Mouse (Mus musculus) small intestine, adult 2 months (tissue): ENCODE data around the gene Kdm5a. TPM values are rescaled to one million over a fixed set of nuclear protein-coding genes. Genes with fewer than 3 reads are reported as not detected.

Source experiments
- H3K27ac ChIP-seq: fragments of 200-500 bp; 2 replicates; pipeline ENCODE4 v1.5.1; 2012; ENCODE audit warnings: low read depth, low read length, control low read depth, inconsistent platforms; ENCODE audit not compliant: insufficient read depth
- H3K27me3 ChIP-seq: fragments of 200-500 bp; 2 replicates; pipeline ENCODE4 v1.6.1; 2012; ENCODE audit warnings: mild to moderate bottlenecking, moderate library complexity, low read length, inconsistent platforms; ENCODE audit not compliant: control insufficient read depth, insufficient read depth
- H3K36me3 ChIP-seq: fragments of 200-500 bp; 2 replicates; pipeline ENCODE4 v1.6.1; 2012; ENCODE audit warnings: mild to moderate bottlenecking, low read length, control low read depth, inconsistent platforms; ENCODE audit not compliant: control insufficient read depth, insufficient read depth
- H3K4me1 ChIP-seq: fragments of 200-500 bp; 2 replicates; pipeline ENCODE4 v1.6.1; 2012; ENCODE audit warnings: low read length, inconsistent platforms, mixed read lengths; ENCODE audit not compliant: control insufficient read depth, insufficient read depth, insufficient read length
- H3K4me3 ChIP-seq: fragments of 200-500 bp; 2 replicates; pipeline ENCODE4 v1.5.1; 2012; ENCODE audit warnings: low read depth, mild to moderate bottlenecking, control low read depth, inconsistent platforms, low read length, moderate library complexity
- CTCF ChIP-seq: fragments of 200-500 bp; IDR thresholded peaks from 2 replicates; pipeline ENCODE4 v1.5.1; 2012; ENCODE audit warnings: low read depth, mild to moderate bottlenecking, control low read depth, inconsistent platforms, low read length, moderate library complexity, mixed read lengths; ENCODE audit not compliant: insufficient replicate concordance, insufficient read length; ENCODE audit errors: extremely low read depth
- POLR2A ChIP-seq: fragments of 200-500 bp; IDR thresholded peaks from 2 replicates; pipeline ENCODE4 v1.6.1; 2012; ENCODE audit warnings: low read depth, mild to moderate bottlenecking, control low read depth, inconsistent platforms, low read length, moderate library complexity
- WGBS: fragments of 180-500 bp; shearing (Covaris S2); methylation state at CpG from one replicate; pipeline ENCODE4 v1.1.7; 2018; 5-methylcytosine and 5-hydroxymethylcytosine counted together
- polyA plus RNA-seq: library from polyadenylated mRNA; depleted of rRNA; stranded (reverse); fragments of >200 nt; gene quantifications from 2 replicates; pipeline ENCODE4 v1.2.3, GENCODE M21; 2012

The Kdm5a gene
- polyA plus RNA-seq, 1 experiment = 1.1 TPM

GRCm38 (mm10) chr6:120472455-120473140 lies 108.7 kb downstream of the Kdm5a start:
- peaks cover 18% of the 10 kb centered on the region for H3K36me3 ChIP-seq
- no peak overlapping the region for H3K27ac ChIP-seq
- H3K27me3 ChIP-seq = no peaks in the 10 kb centered on the region
- WGBS = 78% methylated on average over 8 of the region's 8 CpGs
- TF ChIP-seq POLR2A (no peak), CTCF (no peak)
- H3K4me1 ChIP-seq = peaks cover 2% of the 10 kb centered on the region; the same call in 1 of the 2 replicates
- H3K4me3 ChIP-seq = no peak overlapping the region

DNA sequence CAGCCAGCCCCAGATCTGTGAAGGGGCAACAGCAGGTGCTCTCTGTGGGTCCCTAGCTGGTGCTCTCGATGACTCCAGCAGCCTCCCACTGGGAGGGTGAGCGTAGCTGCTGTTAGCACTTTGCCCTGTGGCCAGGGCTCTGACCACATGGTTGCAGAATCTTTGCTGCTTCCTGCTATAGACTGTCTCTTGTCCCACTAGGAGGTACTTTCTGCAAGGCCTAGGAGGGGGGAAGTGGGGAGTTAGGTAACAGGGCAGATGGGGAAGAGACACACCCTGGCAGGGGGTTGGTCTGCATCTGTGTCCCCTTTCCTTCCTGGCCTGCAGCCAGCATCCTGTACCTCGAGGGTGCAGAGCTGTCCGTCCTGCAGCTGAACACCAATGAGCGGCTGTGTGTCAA lies 109.5 kb downstream of the Kdm5a start:
- H3K36me3 ChIP-seq = peaks cover 25% of the 10 kb centered on the region
- TF ChIP-seq CTCF (no peak), POLR2A (no peak)
- peaks cover 2% of the 10 kb centered on the region; the same call in 1 of the 2 replicates for H3K4me1 ChIP-seq
- H3K4me3 ChIP-seq = no peak overlapping the region
- WGBS = 41% methylated on average over 5 of the region's 5 CpGs
- H3K27ac ChIP-seq = no peak overlapping the region
- no peaks in the 10 kb centered on the region for H3K27me3 ChIP-seq

- Histone ChIP-seq H3K36me3 (peaks cover 38% of the 10 kb centered on the region), H3K27me3 (no peaks in the 10 kb centered on the region), H3K4me1 (peaks cover 2% of the 10 kb centered on the region; the same call in 1 of the 2 replicates), H3K4me3 (no peak overlapping the region), H3K27ac (no peak overlapping the region)
- WGBS = 43% methylated on average over 8 of the region's 8 CpGs
- TF ChIP-seq POLR2A (no peak), CTCF (no peak)
Measured at GRCm38 (mm10) chr6:120475288-120475687, 111.4 kb downstream of the Kdm5a start.

DNA sequence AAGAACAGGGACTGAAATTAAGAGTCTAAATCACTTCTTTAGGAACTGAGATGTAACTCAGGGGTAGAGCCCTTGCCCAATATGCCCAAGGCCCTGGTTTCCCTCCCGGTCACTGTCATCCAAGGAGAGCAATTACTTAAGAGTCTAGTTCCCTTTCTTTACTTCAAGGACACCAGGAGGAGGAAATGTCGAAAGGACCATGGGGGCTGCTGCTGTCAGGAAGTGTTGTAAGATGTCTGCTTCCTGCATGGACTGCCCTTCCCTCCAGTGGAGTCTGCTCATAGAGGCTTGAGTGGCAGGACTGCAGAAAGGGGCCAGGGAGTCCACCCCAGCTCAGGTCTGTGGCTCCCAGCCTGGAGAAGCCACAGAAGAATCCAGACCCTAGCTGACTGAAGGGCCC lies 115.4 kb downstream of the Kdm5a start:
- TF ChIP-seq POLR2A (no peak), CTCF (no peak)
- 72% methylated on average over 2 of the region's 2 CpGs for WGBS
- H3K27me3 ChIP-seq = no peaks in the 10 kb centered on the region

DNA sequence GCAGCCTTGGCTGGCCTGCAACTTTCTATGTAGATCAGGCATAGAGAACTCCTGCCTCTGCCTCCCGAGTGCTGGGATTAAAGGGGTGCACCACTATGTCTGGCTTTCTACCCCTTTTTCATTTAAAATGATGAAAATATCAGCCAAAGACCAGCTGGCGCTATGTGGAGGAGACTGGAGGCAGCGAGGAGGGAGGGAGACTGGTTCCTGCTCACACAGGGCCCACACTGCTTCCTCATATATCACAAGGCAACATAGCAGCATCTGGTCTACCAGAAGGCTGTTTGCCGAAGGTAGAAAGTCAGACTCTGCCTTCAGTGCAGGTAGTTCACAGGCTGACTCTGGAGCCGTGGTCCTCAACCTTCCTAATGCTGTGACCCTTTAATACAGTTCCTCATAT lies 116.4 kb downstream of the Kdm5a start:
- Histone ChIP-seq H3K27me3 (no peaks in the 10 kb centered on the region), H3K4me1 (peaks cover 5% of the 10 kb centered on the region; the same call in 1 of the 2 replicates), H3K4me3 (no peak overlapping the region), H3K36me3 (peaks cover 45% of the 10 kb centered on the region), H3K27ac (no peak overlapping the region)
- TF ChIP-seq POLR2A (no peak), CTCF (no peak)
- WGBS = 93% methylated on average over 5 of the region's 5 CpGs

More for the DNA sequence above, 115.4 kb downstream of the Kdm5a start:
- Histone ChIP-seq H3K27ac (no peak overlapping the region), H3K36me3 (peaks cover 52% of the 10 kb centered on the region), H3K4me3 (no peak overlapping the region), H3K4me1 (no peaks in the 10 kb centered on the region)

DNA sequence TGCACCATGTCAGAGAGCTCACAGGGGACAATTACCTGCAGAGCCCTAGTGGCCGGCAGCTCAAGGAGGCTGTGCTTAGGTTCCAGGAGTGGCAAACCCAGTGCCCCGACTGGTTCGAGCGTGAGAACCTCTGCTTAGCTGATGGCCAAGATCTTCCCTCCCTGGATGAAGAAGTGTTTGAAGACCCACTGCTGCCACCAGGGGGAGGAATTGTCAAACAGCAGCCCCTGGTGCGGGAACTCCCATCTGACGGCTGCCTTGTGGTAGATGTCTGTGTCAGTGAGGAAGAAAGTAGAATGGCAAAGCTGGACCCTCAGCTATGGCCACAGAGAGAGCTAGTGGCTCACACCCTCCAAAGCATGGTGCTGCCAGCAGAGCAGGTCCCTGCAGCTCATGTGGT lies 117.6 kb downstream of the Kdm5a start:
- peaks cover 5% of the 10 kb centered on the region; the same call in 1 of the 2 replicates for H3K4me1 ChIP-seq
- no peaks in the 10 kb centered on the region for H3K27me3 ChIP-seq
- WGBS = 93% methylated on average over 6 of the region's 6 CpGs
- peaks cover 42% of the 10 kb centered on the region for H3K36me3 ChIP-seq
- no peak overlapping the region for H3K4me3 ChIP-seq
- no peak for TF ChIP-seq POLR2A
- peak; percentile 26; the same call in 1 of the 2 replicates for TF ChIP-seq CTCF
- H3K27ac ChIP-seq = no peak overlapping the region

DNA sequence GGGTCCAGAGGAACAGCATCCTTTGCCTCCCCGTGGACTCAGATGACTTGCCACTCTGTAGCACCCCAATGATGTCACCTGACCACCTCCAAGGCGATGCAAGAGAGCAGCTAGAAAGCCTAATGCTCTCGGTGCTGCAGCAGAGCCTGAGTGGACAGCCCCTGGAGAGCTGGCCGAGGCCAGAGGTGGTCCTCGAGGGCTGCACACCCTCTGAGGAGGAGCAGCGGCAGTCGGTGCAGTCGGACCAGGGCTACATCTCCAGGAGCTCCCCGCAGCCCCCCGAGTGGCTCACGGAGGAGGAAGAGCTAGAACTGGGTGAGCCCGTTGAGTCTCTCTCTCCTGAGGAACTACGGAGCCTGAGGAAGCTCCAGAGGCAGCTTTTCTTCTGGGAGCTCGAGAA lies 118.1 kb downstream of the Kdm5a start:
- H3K36me3 ChIP-seq = peaks cover 41% of the 10 kb centered on the region

GRCm38 (mm10) chr6:120482756-120483155 lies 118.8 kb downstream of the Kdm5a start:
- TF ChIP-seq CTCF = no peak
- no peak for TF ChIP-seq POLR2A
- Histone ChIP-seq H3K27ac (no peak overlapping the region), H3K36me3 (peaks cover 36% of the 10 kb centered on the region), H3K27me3 (no peaks in the 10 kb centered on the region), H3K4me1 (peaks cover 7% of the 10 kb centered on the region; the same call in 1 of the 2 replicates), H3K4me3 (no peak overlapping the region)
- WGBS = 45% methylated on average over 6 of the region's 6 CpGs

More for the DNA sequence above, 118.1 kb downstream of the Kdm5a start:
- Histone ChIP-seq H3K4me3 (no peak overlapping the region), H3K4me1 (peaks cover 5% of the 10 kb centered on the region; the same call in 1 of the 2 replicates), H3K27ac (no peak overlapping the region), H3K27me3 (no peaks in the 10 kb centered on the region)
- no peak for TF ChIP-seq POLR2A
- TF ChIP-seq CTCF = no peak
- WGBS = 94% methylated on average over 14 of the region's 14 CpGs
